Mouse (Mus musculus) urinary bladder, postnatal 36 days (tissue): ENCODE measurements around the gene Galr2.
"Not testable (repeated sequence)": the region's sequence is repeated elsewhere in the genome, so short reads cannot be mapped to it uniquely, and the experiment has no call there.

Experiments
- DNase-seq, 2 experiments: peaks; one replicate each; pipeline ENCODE4 v3.0.0; 2022; ENCODE audit warnings: low spot score in 2 of 2, mixed read lengths in 1 of 2

Galr2 gene

GRCm38 (mm10) chr11:116269560-116269959 lies 11.2 kb upstream of the Galr2 start:
- no peak for DNase-seq

GRCm38 (mm10) chr11:116272589-116273468 lies 7.9 kb upstream of the Galr2 start:
- no peak for DNase-seq

GRCm38 (mm10) chr11:116273469-116274044 lies 7.2 kb upstream of the Galr2 start:
- DNase-seq = no peak

GRCm38 (mm10) chr11:116274045-116274666 lies 6.6 kb upstream of the Galr2 start, which contains the start of gene Srp68:
Gene Srp68 (minus strand): TSS chr11:116274217.
- peak; percentile 84 to 93 for DNase-seq

- not testable (repeated sequence) for DNase-seq
Measured at GRCm38 (mm10) chr11:116277184-116277583, 3.6 kb upstream of the Galr2 start.

GRCm38 (mm10) chr11:116281671-116282070 lies 932 bp downstream of the Galr2 start:
- DNase-seq = no peak

GRCm38 (mm10) chr11:116282089-116282488 lies 1.4 kb downstream of the Galr2 start:
- DNase-seq = no peak

GRCm38 (mm10) chr11:116282912-116283521 lies 2.3 kb downstream of the Galr2 start:
- DNase-seq = no peak

GRCm38 (mm10) chr11:116283982-116284381 lies 3.2 kb downstream of the Galr2 start:
- no peak for DNase-seq

- no peak for DNase-seq
Measured at GRCm38 (mm10) chr11:116285770-116286191, 5.0 kb downstream of the Galr2 start.

GRCm38 (mm10) chr11:116287351-116287750 lies 6.6 kb downstream of the Galr2 start:
- no peak for DNase-seq

- DNase-seq = no peak
Measured at GRCm38 (mm10) chr11:116290556-116290955, 9.8 kb downstream of the Galr2 start.

GRCm38 (mm10) chr11:116292401-116292800 lies 11.7 kb downstream of the Galr2 start:
- no peak for DNase-seq

GRCm38 (mm10) chr11:116293538-116294137 lies 12.9 kb downstream of the Galr2 start:
- DNase-seq = no peak

- DNase-seq = peak; percentile 20 to 44
Measured at GRCm38 (mm10) chr11:116294319-116294718, 13.6 kb downstream of the Galr2 start.

- DNase-seq = no peak
Measured at GRCm38 (mm10) chr11:116296191-116296734, 15.5 kb downstream of the Galr2 start.

- DNase-seq = no peak
Measured at GRCm38 (mm10) chr11:116297017-116297416, 16.3 kb downstream of the Galr2 start.

- DNase-seq = no peak
Measured at GRCm38 (mm10) chr11:116298221-116298620, 17.5 kb downstream of the Galr2 start.

- no peak for DNase-seq
Measured at GRCm38 (mm10) chr11:116298621-116299020, 17.9 kb downstream of the Galr2 start.

- DNase-seq = no peak
Measured at GRCm38 (mm10) chr11:116305423-116305822, 24.7 kb downstream of the Galr2 start.
